Mouse (Mus musculus): Measurements from ENCODE around the gene Pear1.

Pear1 gene

GRCm38 (mm10) chr3:87765631-87766283 is 58.3 kb downstream of the Pear1 start:
- DNase-seq (ENCODE audit: low read depth), result no peak

- no peak for DNase-seq (ENCODE audit: low read depth)
These were observed 59.0 kb downstream of the Pear1 start for GRCm38 (mm10) chr3:87765091-87765490.

- DNase-seq (ENCODE audit: low read depth), result no peak
These were observed 59.6 kb downstream of the Pear1 start for GRCm38 (mm10) chr3:87764506-87764905.

GRCm38 (mm10) chr3:87763683-87764289 is 60.3 kb downstream of the Pear1 start:
- no peak for DNase-seq (ENCODE audit: low read depth)

- DNase-seq (ENCODE audit: low read depth), result no peak
These were observed 60.9 kb downstream of the Pear1 start for GRCm38 (mm10) chr3:87763202-87763601.

- DNase-seq (ENCODE audit: low read depth), result no peak
These were observed 62.4 kb downstream of the Pear1 start for GRCm38 (mm10) chr3:87761408-87762375.

- no peak for DNase-seq (ENCODE audit: low read depth)
These were observed 65.5 kb downstream of the Pear1 start for GRCm38 (mm10) chr3:87758641-87759040.

GRCm38 (mm10) chr3:87756488-87756887 is 67.6 kb downstream of the Pear1 start:
- DNase-seq (ENCODE audit: low read depth), result no peak

- DNase-seq (ENCODE audit: low read depth), result peak; percentile 11
These were observed 68.1 kb downstream of the Pear1 start for GRCm38 (mm10) chr3:87755964-87756363.

- no peak for DNase-seq (ENCODE audit: low read depth)
These were observed 70.3 kb downstream of the Pear1 start for GRCm38 (mm10) chr3:87753829-87754228.

- no peak for DNase-seq (ENCODE audit: low read depth)
These were observed 71.5 kb downstream of the Pear1 start for GRCm38 (mm10) chr3:87752567-87752966.

GRCm38 (mm10) chr3:87749977-87750376 is 74.1 kb downstream of the Pear1 start:
- DNase-seq (ENCODE audit: low read depth), result no peak

- DNase-seq (ENCODE audit: low read depth), result peak; percentile 20
These were observed 75.1 kb downstream of the Pear1 start for GRCm38 (mm10) chr3:87749036-87749435.

GRCm38 (mm10) chr3:87748431-87748830 is 75.7 kb downstream of the Pear1 start, which contains the start of gene Lrrc71:
Gene Lrrc71, minus strand, starts transcription at chr3:87748625.
- no peak for DNase-seq (ENCODE audit: low read depth)

- no peak for DNase-seq (ENCODE audit: low read depth)
These were observed 79.0 kb downstream of the Pear1 start for GRCm38 (mm10) chr3:87745036-87745659.

GRCm38 (mm10) chr3:87743927-87744326 is 80.2 kb downstream of the Pear1 start:
- no peak for DNase-seq (ENCODE audit: low read depth)

GRCm38 (mm10) chr3:87742735-87743134 is 81.4 kb downstream of the Pear1 start:
- no peak for DNase-seq (ENCODE audit: low read depth)

GRCm38 (mm10) chr3:87742013-87742412 is 82.1 kb downstream of the Pear1 start:
- DNase-seq (ENCODE audit: low read depth), result no peak

- DNase-seq (ENCODE audit: low read depth), result no peak
These were observed 85.2 kb downstream of the Pear1 start for GRCm38 (mm10) chr3:87738906-87739305.

- DNase-seq (ENCODE audit: low read depth), result no peak
These were observed 88.8 kb downstream of the Pear1 start for GRCm38 (mm10) chr3:87735335-87735734.

GRCm38 (mm10) chr3:87733984-87734761 is 89.9 kb downstream of the Pear1 start:
- no peak for DNase-seq (ENCODE audit: low read depth)

All from c-Kit-positive CD71-positive TER-119-negative erythroid progenitor cells, embryonic 14.5 days (primary cell).